Mouse (Mus musculus) kidney, adult 2 months (tissue): Measurements from ENCODE around the gene Cdh12. TPM values are rescaled to one million over a fixed set of nuclear protein-coding genes. Genes with fewer than 3 reads are reported as not detected.

Source experiments
- DNase-seq: peaks from one replicate; pipeline ENCODE4 v3.0.0; 2021
- H3K27ac ChIP-seq: fragments of 200-500 bp; 2 replicates; pipeline ENCODE4 v1.5.1; 2012; ENCODE audit warnings: low read depth, low read length, control low read depth, inconsistent platforms; ENCODE audit not compliant: insufficient read depth
- H3K27me3 ChIP-seq: fragments of 200-500 bp; replicated peaks from 2 replicates; pipeline ENCODE4 v1.6.1; 2012; ENCODE audit warnings: mild to moderate bottlenecking, moderate library complexity, low read length, inconsistent platforms; ENCODE audit not compliant: control insufficient read depth, insufficient read depth
- H3K36me3 ChIP-seq: fragments of 200-500 bp; 2 replicates; pipeline ENCODE4 v1.6.1; 2012; ENCODE audit warnings: mild to moderate bottlenecking, moderate library complexity, low read length, inconsistent platforms; ENCODE audit not compliant: control insufficient read depth, insufficient read depth
- H3K4me1 ChIP-seq: fragments of 200-500 bp; 2 replicates; pipeline ENCODE4 v1.6.1; 2011; ENCODE audit warnings: low read length; ENCODE audit not compliant: control insufficient read depth, insufficient read depth
- H3K4me3 ChIP-seq: fragments of 200-500 bp; 2 replicates; pipeline ENCODE4 v1.5.1; 2011; ENCODE audit warnings: mild to moderate bottlenecking, low read depth, low read length, control low read depth; ENCODE audit not compliant: insufficient read depth
- CTCF ChIP-seq: fragments of 200-500 bp; conservative IDR thresholded peaks from 2 replicates; pipeline ENCODE4 v1.5.1; 2011; ENCODE audit warnings: low read depth, mild to moderate bottlenecking, control low read depth, low read length, moderate library complexity, mixed read lengths; ENCODE audit not compliant: insufficient read depth, insufficient read length
- POLR2A ChIP-seq: fragments of 200-500 bp; IDR thresholded peaks from one replicate; pipeline ENCODE4 v1.6.1; 2011; ENCODE audit warnings: low read depth, low read length, control low read depth
- WGBS: fragments of 180-500 bp; shearing (Covaris S2); methylation state at CpG from one replicate; pipeline ENCODE4 v1.1.7; 2018; 5-methylcytosine and 5-hydroxymethylcytosine counted together
- polyA plus RNA-seq: library from polyadenylated mRNA; depleted of rRNA; stranded (reverse); fragments of >200 nt; gene quantifications from 2 replicates; pipeline ENCODE4 v1.2.3, GENCODE M21; 2012

Gene Cdh12
- polyA plus RNA-seq, 1 experiment, result not detected

DNA sequence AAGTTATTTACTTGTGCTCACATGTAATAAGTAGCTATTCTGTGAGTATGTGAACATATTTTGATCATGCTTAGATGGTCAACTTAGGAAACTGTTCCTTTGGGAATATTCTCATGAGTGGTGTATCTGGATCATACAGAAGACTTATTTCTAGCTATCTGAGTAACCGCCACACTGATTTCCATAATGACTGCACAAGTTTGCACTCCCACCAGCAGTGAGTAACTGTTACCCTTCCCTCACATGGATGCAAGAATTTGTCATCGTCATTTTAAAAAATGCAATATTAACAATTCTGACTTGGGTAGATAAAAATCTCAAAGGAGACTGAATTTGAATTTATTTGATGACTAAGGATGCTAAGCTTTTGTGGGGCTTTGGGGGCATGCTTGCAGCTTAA, 522.0 kb downstream of the Cdh12 start:
- no peaks in the 10 kb centered on the region for H3K4me1 ChIP-seq
- no peak overlapping the region for H3K27ac ChIP-seq
- H3K36me3 ChIP-seq, result no peaks in the 10 kb centered on the region
- TF ChIP-seq POLR2A, result no peak
- TF ChIP-seq CTCF, result no peak
- WGBS, result 86% methylated on average over 2 of the region's 2 CpGs
- DNase-seq, result no peak
- no peak overlapping the region for H3K4me3 ChIP-seq
- H3K27me3 ChIP-seq, result no peaks in the 10 kb centered on the region

DNA sequence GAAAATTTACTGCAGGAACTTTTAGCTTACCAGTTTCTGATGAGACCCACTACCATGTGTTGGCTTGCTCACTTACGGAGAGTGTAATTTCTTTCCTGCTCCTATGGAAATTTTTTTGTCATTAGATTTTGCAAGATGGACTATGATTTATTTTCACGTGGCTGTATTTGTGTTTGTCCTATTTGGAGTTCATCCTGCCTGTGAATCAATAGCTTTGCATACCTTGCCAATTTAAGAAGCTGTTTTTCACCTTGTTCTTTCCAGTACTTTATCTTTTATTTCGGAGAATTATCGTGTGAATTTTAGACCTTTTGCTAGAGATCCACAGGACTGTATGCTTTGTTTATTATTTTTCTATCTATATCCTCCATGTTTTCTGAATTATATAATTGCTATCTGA, 551.5 kb downstream of the Cdh12 start:
- WGBS, result 74% methylated on average over 4 of the region's 4 CpGs
- Histone ChIP-seq H3K27ac (no peak overlapping the region), H3K27me3 (no peaks in the 10 kb centered on the region), H3K36me3 (no peaks in the 10 kb centered on the region), H3K4me3 (no peak overlapping the region), H3K4me1 (no peaks in the 10 kb centered on the region)
- DNase-seq, result no peak
- TF ChIP-seq CTCF (no peak), POLR2A (no peak)

DNA sequence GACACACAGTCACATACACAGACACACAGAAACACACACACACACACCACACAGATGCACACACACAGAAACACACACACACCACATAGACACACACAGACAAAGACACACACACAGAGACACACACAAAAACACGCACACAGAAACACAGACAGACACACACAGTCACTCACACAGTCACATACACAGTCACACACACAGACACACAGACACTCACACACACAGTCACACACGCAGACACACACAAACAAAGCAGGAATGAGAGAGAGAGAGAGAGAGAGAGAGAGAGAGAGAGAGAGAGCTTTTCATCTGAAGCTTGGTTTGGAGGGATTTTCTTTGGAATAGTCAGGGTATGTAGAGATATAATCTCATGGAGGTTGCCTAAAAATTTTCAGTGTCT, 558.9 kb downstream of the Cdh12 start:
- WGBS, result 77% methylated on average over 2 of the region's 2 CpGs

DNA sequence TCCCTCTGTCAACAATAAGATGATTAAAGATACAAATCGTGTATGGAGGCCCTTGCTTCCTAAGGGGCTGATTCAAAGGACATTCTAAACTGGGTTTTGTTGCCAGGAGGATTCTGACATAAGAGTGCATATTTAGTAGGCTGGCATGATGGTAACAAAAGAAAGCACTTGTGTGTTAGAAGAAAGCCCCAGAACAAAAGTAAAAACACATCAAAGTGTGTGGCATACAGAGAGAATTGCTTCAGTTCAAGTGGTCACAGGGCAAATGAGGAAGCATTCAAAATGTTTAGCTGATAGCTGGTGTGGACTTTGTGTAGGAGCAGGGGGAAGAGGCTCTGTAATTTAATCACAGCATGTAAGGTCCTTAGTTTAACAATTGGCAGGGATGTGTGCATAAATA, 559.4 kb downstream of the Cdh12 start:
- no peak for TF ChIP-seq POLR2A
- no peak for TF ChIP-seq CTCF
- H3K4me1 ChIP-seq, result no peaks in the 10 kb centered on the region
- WGBS, result 43% methylated on average over 1 of the region's 1 CpGs
- H3K27ac ChIP-seq, result no peak overlapping the region
- DNase-seq, result no peak
- no peak overlapping the region for H3K4me3 ChIP-seq
- no peaks in the 10 kb centered on the region for H3K27me3 ChIP-seq
- no peaks in the 10 kb centered on the region for H3K36me3 ChIP-seq

More for the DNA sequence above, 558.9 kb downstream of the Cdh12 start:
- no peak overlapping the region for H3K4me3 ChIP-seq
- no peaks in the 10 kb centered on the region for H3K27me3 ChIP-seq
- TF ChIP-seq POLR2A, result no peak
- TF ChIP-seq CTCF, result no peak
- DNase-seq, result no peak
- H3K27ac ChIP-seq, result no peak overlapping the region
- no peaks in the 10 kb centered on the region for H3K4me1 ChIP-seq
- no peaks in the 10 kb centered on the region for H3K36me3 ChIP-seq

DNA sequence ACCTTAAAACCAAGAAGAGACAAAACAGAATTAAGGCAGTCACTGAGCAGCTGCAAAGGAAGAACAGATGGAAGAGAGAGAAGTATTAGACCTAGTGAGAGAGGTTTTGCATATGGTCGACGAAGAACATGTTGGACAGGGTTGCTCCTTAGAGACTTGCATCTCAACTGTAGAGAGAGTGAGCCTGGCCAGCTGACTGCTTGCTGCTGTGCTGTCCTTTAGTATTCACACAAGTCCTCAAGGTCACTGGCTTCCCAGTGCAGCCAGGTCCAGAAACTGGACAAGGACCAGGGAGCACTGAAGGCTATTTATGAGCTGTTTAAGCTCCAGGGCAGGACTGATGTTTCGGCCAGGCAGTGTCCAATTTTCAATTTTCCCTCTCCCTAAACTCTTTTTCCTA, 559.9 kb downstream of the Cdh12 start:
- no peak overlapping the region for H3K4me3 ChIP-seq
- TF ChIP-seq POLR2A (no peak), CTCF (no peak)
- no peaks in the 10 kb centered on the region for H3K27me3 ChIP-seq
- no peaks in the 10 kb centered on the region for H3K4me1 ChIP-seq
- WGBS, result 57% methylated on average over 3 of the region's 3 CpGs
- no peak for DNase-seq
- H3K36me3 ChIP-seq, result no peaks in the 10 kb centered on the region
- H3K27ac ChIP-seq, result no peak overlapping the region

DNA sequence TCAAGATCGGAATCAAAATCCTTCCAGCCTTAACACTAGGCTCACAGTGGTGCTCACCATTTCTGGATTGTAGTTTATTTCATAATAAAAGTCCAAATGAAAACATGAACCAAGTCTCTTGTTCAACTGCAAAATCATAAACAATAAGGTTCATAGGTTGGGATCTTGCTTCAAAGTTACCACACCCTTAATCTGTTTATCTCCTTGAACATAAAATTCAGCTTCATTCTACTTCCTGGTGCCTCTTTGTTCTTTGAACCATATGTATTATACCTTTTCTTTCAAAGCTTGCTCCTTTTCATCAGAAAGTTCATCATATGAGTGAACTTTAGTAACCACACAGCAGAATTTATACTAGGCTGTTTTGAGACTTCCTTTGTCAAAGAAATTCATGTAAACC, 614.6 kb downstream of the Cdh12 start:
- H3K27me3 ChIP-seq, result no peaks in the 10 kb centered on the region
- H3K27ac ChIP-seq, result no peak overlapping the region
- DNase-seq, result no peak
- H3K36me3 ChIP-seq, result no peaks in the 10 kb centered on the region
- no peaks in the 10 kb centered on the region for H3K4me1 ChIP-seq
- H3K4me3 ChIP-seq, result no peak overlapping the region
- TF ChIP-seq POLR2A (no peak), CTCF (no peak)
- WGBS, result 52% methylated on average over 1 of the region's 1 CpGs

DNA sequence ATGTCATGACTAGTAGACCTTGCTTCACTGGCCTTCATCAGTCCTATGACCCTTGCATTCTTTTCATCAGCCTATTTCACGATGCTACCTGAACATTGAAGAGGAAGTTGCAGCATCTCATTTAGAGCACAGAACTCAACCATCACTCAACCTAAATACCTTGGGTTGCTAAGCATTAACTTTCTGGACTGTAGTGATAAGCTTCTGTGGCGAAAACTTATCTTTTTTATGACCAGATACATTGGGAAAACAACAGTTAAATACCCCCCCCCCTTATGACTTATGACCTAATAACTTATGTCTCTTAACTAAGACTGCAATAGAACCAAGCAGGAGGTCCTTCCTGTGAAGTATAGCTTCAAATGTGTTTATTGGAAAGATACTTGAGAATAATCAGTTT, 620.2 kb downstream of the Cdh12 start:
- no peak for DNase-seq
- H3K27ac ChIP-seq, result no peak overlapping the region
- H3K36me3 ChIP-seq, result no peaks in the 10 kb centered on the region
- no peaks in the 10 kb centered on the region for H3K4me1 ChIP-seq
- no peak for TF ChIP-seq POLR2A
- TF ChIP-seq CTCF, result no peak
- 76% methylated on average over 2 of the region's 2 CpGs for WGBS
- no peak overlapping the region for H3K4me3 ChIP-seq
- H3K27me3 ChIP-seq, result no peaks in the 10 kb centered on the region

DNA sequence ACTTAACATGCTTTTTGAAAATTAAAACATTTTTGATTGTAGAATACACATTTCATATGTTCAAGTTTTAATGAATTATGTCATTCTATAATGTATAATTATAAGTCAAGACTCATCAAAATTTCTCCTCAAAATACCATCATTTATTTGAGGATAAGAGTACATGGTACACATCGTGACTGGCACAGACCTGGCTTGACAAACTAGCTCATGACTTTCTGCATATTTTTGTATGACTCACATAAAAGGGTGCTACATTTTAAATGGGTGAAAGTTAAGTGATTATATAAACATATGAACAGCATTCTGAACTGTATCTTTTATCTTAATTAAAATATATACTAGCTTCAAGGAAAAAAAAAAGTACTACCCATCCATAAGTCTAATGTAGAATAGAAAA, 643.8 kb downstream of the Cdh12 start:
- TF ChIP-seq POLR2A (no peak), CTCF (no peak)
- H3K27me3 ChIP-seq, result no peaks in the 10 kb centered on the region
- no peak for DNase-seq
- H3K36me3 ChIP-seq, result no peaks in the 10 kb centered on the region
- 91% methylated on average over 1 of the region's 1 CpGs for WGBS
- H3K4me1 ChIP-seq, result no peaks in the 10 kb centered on the region
- H3K27ac ChIP-seq, result no peak overlapping the region
- no peak overlapping the region for H3K4me3 ChIP-seq
